Mouse (Mus musculus) midbrain, embryonic 15.5 days (tissue): ENCODE measurements around the gene Cmklr1. TPM values are rescaled to one million over a fixed set of nuclear protein-coding genes. Genes with fewer than 3 reads are reported as not detected.

ENCODE experiments used
- ATAC-seq: fragments of 200-750 bp; cut with Nextera tagmentation; replicated peaks from 2 replicates; pipeline ENCODE4 v1.8.0; 2017; ENCODE audit warnings: moderate TSS enrichment
- H3K27ac ChIP-seq: fragments of 300-500 bp; sonication (generic); 2 replicates; pipeline ENCODE4 v1.5.1; 2015; ENCODE audit warnings: mild to moderate bottlenecking, inconsistent platforms
- H3K27me3 ChIP-seq: fragments of 300-500 bp; sonication (generic); replicated peaks from 2 replicates; pipeline ENCODE4 v1.6.1; 2015; ENCODE audit warnings: inconsistent platforms
- H3K36me3 ChIP-seq: fragments of 300-500 bp; sonication (generic); replicated peaks from 2 replicates; pipeline ENCODE4 v1.6.1; 2015; ENCODE audit warnings: inconsistent platforms
- H3K4me1 ChIP-seq: fragments of 300-500 bp; sonication (generic); 2 replicates; pipeline ENCODE4 v1.6.1; 2015; ENCODE audit warnings: inconsistent platforms
- H3K4me2 ChIP-seq: fragments of 300-500 bp; sonication (generic); 2 replicates; pipeline ENCODE4 v1.6.1; 2015; ENCODE audit warnings: inconsistent platforms, mild to moderate bottlenecking, moderate library complexity
- H3K4me3 ChIP-seq: fragments of 300-500 bp; sonication (generic); 2 replicates; pipeline ENCODE4 v1.5.1; 2015; ENCODE audit warnings: mild to moderate bottlenecking, inconsistent platforms
- H3K9ac ChIP-seq: fragments of 300-500 bp; sonication (generic); 2 replicates; pipeline ENCODE4 v1.6.1; 2015; ENCODE audit warnings: mild to moderate bottlenecking, inconsistent platforms
- H3K9me3 ChIP-seq: fragments of 300-500 bp; sonication (generic); 2 replicates; pipeline ENCODE4 v1.6.1; 2016; ENCODE audit warnings: inconsistent platforms
- WGBS: fragments of 180-500 bp; shearing (Covaris S2); methylation state at CpG from one replicate; pipeline ENCODE4 v1.1.7; 2015; ENCODE audit warnings: mixed read lengths; 5-methylcytosine and 5-hydroxymethylcytosine counted together
- polyA plus RNA-seq: library from polyadenylated mRNA; unstranded; fragments of >200 nt; fragmentation: Nextera tagmentation; extraction: Ambion mirVana; gene quantifications from 2 replicates; pipeline ENCODE4 v1.2.1, GENCODE M21; 2015

Cmklr1 gene
- polyA plus RNA-seq, 1 experiment from 2014 or later, result 2.8 TPM

GRCm38 (mm10) chr5:113609891-113610290 is 40.3 kb downstream of the Cmklr1 start:
- H3K27ac ChIP-seq, result no peak overlapping the region
- H3K9ac ChIP-seq, result no peak overlapping the region
- no peak for ATAC-seq
- no peak overlapping the region for H3K4me2 ChIP-seq
- WGBS, result 55% methylated on average over 5 of the region's 5 CpGs
- H3K9me3 ChIP-seq, result no peaks in the 10 kb centered on the region
- no peaks in the 10 kb centered on the region for H3K27me3 ChIP-seq
- H3K4me1 ChIP-seq, result peaks cover 21% of the 10 kb centered on the region
- no peaks in the 10 kb centered on the region for H3K36me3 ChIP-seq
- H3K4me3 ChIP-seq, result no peak overlapping the region

- no peak overlapping the region for H3K27ac ChIP-seq
- no peak overlapping the region for H3K4me3 ChIP-seq
- 80% methylated on average over 8 of the region's 8 CpGs for WGBS
- peaks cover 21% of the 10 kb centered on the region for H3K4me1 ChIP-seq
- no peaks in the 10 kb centered on the region for H3K27me3 ChIP-seq
- H3K36me3 ChIP-seq, result no peaks in the 10 kb centered on the region
- no peak overlapping the region for H3K9ac ChIP-seq
- ATAC-seq, result no peak
- no peak overlapping the region for H3K4me2 ChIP-seq
- no peaks in the 10 kb centered on the region for H3K9me3 ChIP-seq
Observed at GRCm38 (mm10) chr5:113608511-113608910, 41.7 kb downstream of the Cmklr1 start.

GRCm38 (mm10) chr5:113607941-113608431 is 42.2 kb downstream of the Cmklr1 start:
- no peaks in the 10 kb centered on the region for H3K27me3 ChIP-seq
- no peak overlapping the region for H3K9ac ChIP-seq
- peaks cover 21% of the 10 kb centered on the region for H3K4me1 ChIP-seq
- no peaks in the 10 kb centered on the region for H3K9me3 ChIP-seq
- WGBS, result 33% methylated on average over 13 of the region's 13 CpGs
- no peak overlapping the region for H3K4me2 ChIP-seq
- no peak overlapping the region for H3K4me3 ChIP-seq
- no peak overlapping the region for H3K27ac ChIP-seq
- H3K36me3 ChIP-seq, result no peaks in the 10 kb centered on the region
- no peak for ATAC-seq

- Histone ChIP-seq H3K4me2 (no peak overlapping the region), H3K4me3 (no peak overlapping the region), H3K9ac (no peak overlapping the region), H3K36me3 (no peaks in the 10 kb centered on the region), H3K27ac (no peak overlapping the region), H3K27me3 (no peaks in the 10 kb centered on the region), H3K4me1 (peaks cover 21% of the 10 kb centered on the region), H3K9me3 (no peaks in the 10 kb centered on the region)
- 81% methylated on average over 8 of the region's 8 CpGs for WGBS
- ATAC-seq, result no peak
Observed at GRCm38 (mm10) chr5:113606961-113607785, 43.1 kb downstream of the Cmklr1 start.

- ATAC-seq, result no peak
- no peaks in the 10 kb centered on the region for H3K9me3 ChIP-seq
Observed at GRCm38 (mm10) chr5:113606121-113606520, 44.1 kb downstream of the Cmklr1 start.

GRCm38 (mm10) chr5:113604758-113605157 is 45.5 kb downstream of the Cmklr1 start:
- Histone ChIP-seq H3K4me3 (no peak overlapping the region), H3K27me3 (no peaks in the 10 kb centered on the region), H3K9me3 (no peaks in the 10 kb centered on the region), H3K9ac (no peak overlapping the region), H3K36me3 (no peaks in the 10 kb centered on the region), H3K4me2 (no peak overlapping the region), H3K4me1 (peaks cover 15% of the 10 kb centered on the region), H3K27ac (no peak overlapping the region)
- ATAC-seq, result no peak
- WGBS, result 88% methylated on average over 4 of the region's 4 CpGs

More at GRCm38 (mm10) chr5:113606121-113606520, 44.1 kb downstream of the Cmklr1 start:
- whole genome bisulfite sequencing, result 77% methylated on average over 3 of the region's 3 CpGs
- Histone ChIP-seq H3K36me3 (no peaks in the 10 kb centered on the region), H3K4me3 (no peak overlapping the region), H3K4me1 (peaks cover 21% of the 10 kb centered on the region), H3K4me2 (no peak overlapping the region), H3K27ac (no peak overlapping the region), H3K9ac (no peak overlapping the region), H3K27me3 (no peaks in the 10 kb centered on the region)

GRCm38 (mm10) chr5:113603471-113603870 is 46.8 kb downstream of the Cmklr1 start:
- H3K4me1 ChIP-seq, result peaks cover 10% of the 10 kb centered on the region

GRCm38 (mm10) chr5:113600803-113601202 is 49.4 kb downstream of the Cmklr1 start:
- H3K36me3 ChIP-seq, result no peaks in the 10 kb centered on the region
- no peak overlapping the region for H3K9ac ChIP-seq
- H3K4me2 ChIP-seq, result no peak overlapping the region
- 62% methylated on average over 4 of the region's 4 CpGs for WGBS
- ATAC-seq, result no peak
- 0 out of 2 replicates have a peak overlapping the region, but pooled peaks have one; percentile 12 for H3K27ac ChIP-seq
- no peak overlapping the region for H3K4me3 ChIP-seq
- no peaks in the 10 kb centered on the region for H3K27me3 ChIP-seq
- H3K4me1 ChIP-seq, result 0 out of 2 replicates have a peak, but pooled peaks cover 4% of the 10 kb centered on the region
- H3K9me3 ChIP-seq, result no peaks in the 10 kb centered on the region

More at GRCm38 (mm10) chr5:113603471-113603870, 46.8 kb downstream of the Cmklr1 start:
- Histone ChIP-seq H3K9me3 (no peaks in the 10 kb centered on the region), H3K36me3 (no peaks in the 10 kb centered on the region), H3K27ac (no peak overlapping the region), H3K9ac (no peak overlapping the region), H3K27me3 (no peaks in the 10 kb centered on the region), H3K4me3 (no peak overlapping the region), H3K4me2 (no peak overlapping the region)
- ATAC-seq, result no peak
- 78% methylated on average over 9 of the region's 9 CpGs for WGBS

GRCm38 (mm10) chr5:113600181-113600580 is 50.0 kb downstream of the Cmklr1 start:
- no peak overlapping the region for H3K4me3 ChIP-seq
- no peaks in the 10 kb centered on the region for H3K36me3 ChIP-seq
- H3K9ac ChIP-seq, result no peak overlapping the region
- ATAC-seq, result no peak
- H3K4me2 ChIP-seq, result no peak overlapping the region
- no peaks in the 10 kb centered on the region for H3K27me3 ChIP-seq
- 73% methylated on average over 3 of the region's 3 CpGs for WGBS
- H3K9me3 ChIP-seq, result no peaks in the 10 kb centered on the region
- no peak overlapping the region for H3K27ac ChIP-seq
- 0 out of 2 replicates have a peak, but pooled peaks cover 4% of the 10 kb centered on the region for H3K4me1 ChIP-seq

GRCm38 (mm10) chr5:113596780-113597353 is 53.4 kb downstream of the Cmklr1 start:
- no peak for ATAC-seq
- Histone ChIP-seq H3K4me2 (no peak overlapping the region), H3K27me3 (no peaks in the 10 kb centered on the region), H3K4me3 (no peak overlapping the region), H3K4me1 (peaks cover 25% of the 10 kb centered on the region), H3K27ac (0 out of 2 replicates have a peak overlapping the region, but pooled peaks have one; percentile 42), H3K9me3 (no peaks in the 10 kb centered on the region), H3K9ac (no peak overlapping the region), H3K36me3 (no peaks in the 10 kb centered on the region)
- 69% methylated on average over 9 of the region's 9 CpGs for WGBS

GRCm38 (mm10) chr5:113596252-113596651 is 54.0 kb downstream of the Cmklr1 start:
- Histone ChIP-seq H3K27ac (no peak overlapping the region), H3K4me2 (no peak overlapping the region), H3K9me3 (no peaks in the 10 kb centered on the region), H3K27me3 (no peaks in the 10 kb centered on the region), H3K36me3 (no peaks in the 10 kb centered on the region), H3K4me3 (no peak overlapping the region), H3K9ac (no peak overlapping the region), H3K4me1 (peaks cover 31% of the 10 kb centered on the region)
- 84% methylated on average over 9 of the region's 9 CpGs for WGBS
- no peak for ATAC-seq

GRCm38 (mm10) chr5:113593911-113594705 is 56.1 kb downstream of the Cmklr1 start:
- Histone ChIP-seq H3K27ac (peak overlapping the region; percentile 57), H3K27me3 (no peaks in the 10 kb centered on the region), H3K4me1 (peaks cover 37% of the 10 kb centered on the region), H3K9me3 (no peaks in the 10 kb centered on the region), H3K36me3 (no peaks in the 10 kb centered on the region), H3K4me2 (no peak overlapping the region), H3K9ac (no peak overlapping the region), H3K4me3 (no peak overlapping the region)
- no peak for ATAC-seq
- 87% methylated on average over 6 of the region's 6 CpGs for WGBS
